Mouse (Mus musculus): ENCODE measurements at regions not wholly inside any gene's neighbourhood (a gene's known extent, or its start where the extent isn't known, plus 50 kb on each side); places are given as distances from the start of the nearest gene placed in this dataset.

DNA sequence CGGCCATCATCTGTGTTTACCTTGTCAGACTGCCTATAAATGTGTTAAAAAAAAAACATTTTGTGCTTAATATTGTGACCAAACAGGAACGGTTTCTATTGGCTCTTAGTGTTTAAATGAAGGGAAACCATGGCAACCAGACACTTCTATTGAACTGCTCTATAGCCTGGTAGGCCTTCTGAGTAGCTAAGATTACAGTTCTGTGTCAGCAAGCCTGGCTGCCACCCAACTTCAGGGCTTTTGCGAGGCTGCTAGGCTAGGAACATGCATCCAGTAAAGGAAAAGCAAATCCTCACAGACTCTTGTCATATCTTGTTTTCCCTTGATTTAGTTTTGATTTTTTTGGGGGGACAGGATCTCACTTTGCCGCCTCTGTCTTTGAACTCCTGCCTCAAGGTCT, 61.3 kb upstream of the Map1b start:
- no peaks in the 10 kb centered on the region; the same call in 1 of the 2 replicates for H3K4me1 ChIP-seq (replicated peaks)
- H3K27me3 ChIP-seq (ENCODE audit: insufficient read depth, poor library complexity, severe bottlenecking) = no peaks in the 10 kb centered on the region
- H3K27ac ChIP-seq = no peak overlapping the region
- H3K4me3 ChIP-seq = no peak overlapping the region
- no peak for DNase-seq (ENCODE audit: low spot score)
- H3K9me3 ChIP-seq = peaks cover 5% of the 10 kb centered on the region; the same call in 1 of the 2 replicates
- H3K36me3 ChIP-seq = no peaks in the 10 kb centered on the region
- 86% methylated on average over 4 of the region's 4 CpGs for WGBS

- DNase-seq (ENCODE audit: low spot score) = no peak
- WGBS = 90% methylated on average over 7 of the region's 7 CpGs
Observed at GRCm38 (mm10) chr13:99573021-99573420, 56.7 kb upstream of the Map1b start.

DNA sequence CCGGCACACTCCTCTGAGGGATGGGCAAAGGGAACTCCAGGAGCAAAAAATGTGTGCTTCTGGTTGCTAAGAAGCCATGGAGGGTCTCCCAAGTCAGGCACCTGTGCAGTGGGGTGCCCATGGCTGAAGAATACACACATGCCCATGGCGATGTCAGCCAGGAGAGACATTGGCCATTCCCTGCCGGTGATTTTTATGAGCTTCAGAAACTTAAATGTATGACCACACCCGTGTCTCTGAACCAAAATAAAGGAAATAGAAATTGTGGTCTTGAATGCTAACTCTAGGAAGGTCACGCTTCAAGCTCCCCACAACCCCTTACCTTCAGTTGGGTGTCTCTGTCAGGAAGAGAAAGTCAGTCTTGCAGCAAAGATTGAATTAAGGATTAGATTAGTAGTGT, 56.0 kb upstream of the Map1b start:
- Histone ChIP-seq H3K4me3 (no peak overlapping the region), H3K27me3 (ENCODE audit: insufficient read depth, poor library complexity, severe bottlenecking) (no peaks in the 10 kb centered on the region), H3K36me3 (no peaks in the 10 kb centered on the region), H3K9me3 (no peaks in the 10 kb centered on the region), H3K27ac (no peak overlapping the region), H3K4me1 (replicated peaks) (no peaks in the 10 kb centered on the region; the same call in 1 of the 2 replicates)
- WGBS = 88% methylated on average over 5 of the region's 5 CpGs
- no peak for DNase-seq (ENCODE audit: low spot score)

More at GRCm38 (mm10) chr13:99573021-99573420, 56.7 kb upstream of the Map1b start:
- H3K27ac ChIP-seq = no peak overlapping the region
- H3K4me1 ChIP-seq (replicated peaks) = no peaks in the 10 kb centered on the region; the same call in 1 of the 2 replicates
- no peak overlapping the region for H3K4me3 ChIP-seq
- no peaks in the 10 kb centered on the region for H3K9me3 ChIP-seq
- H3K27me3 ChIP-seq (ENCODE audit: insufficient read depth, poor library complexity, severe bottlenecking) = no peaks in the 10 kb centered on the region
- H3K36me3 ChIP-seq = no peaks in the 10 kb centered on the region

Data from hindbrain, embryonic 10.5 days (tissue).